Mouse (Mus musculus) G1E (cell line): Measurements from ENCODE around the gene Cfap99. TPM values are rescaled to one million over a fixed set of nuclear protein-coding genes. Genes with fewer than 3 reads are reported as not detected.

ENCODE experiments used
- ATAC-seq: 2 replicates; pipeline ENCODE4 v1.8.0; 2016; ENCODE audit warnings: mild to moderate bottlenecking; ENCODE audit not compliant: insufficient number of reproducible peaks, poor library complexity, low FRiP score, severe bottlenecking; ENCODE audit errors: extremely low read depth
- DNase-seq: peaks from one replicate; pipeline ENCODE4 v3.0.0; 2012; ENCODE audit warnings: low spot score
- H3K27me3 ChIP-seq: 2 replicates; pipeline ENCODE4 v1.6.1; 2012; ENCODE audit warnings: mild to moderate bottlenecking, low read length, inconsistent platforms; ENCODE audit not compliant: insufficient read depth
- H3K36me3 ChIP-seq: replicated peaks from 2 replicates; pipeline ENCODE3; 2012; ENCODE audit warnings: mild to moderate bottlenecking, inconsistent platforms
- H3K4me1 ChIP-seq: 2 replicates; pipeline ENCODE4 v1.6.1; 2012; ENCODE audit warnings: low read depth, low read length, inconsistent platforms, mixed read lengths; ENCODE audit not compliant: insufficient read depth
- H3K4me3 ChIP-seq: 2 replicates; pipeline ENCODE4 v1.5.1; 2012; ENCODE audit warnings: low read depth, mild to moderate bottlenecking, inconsistent platforms, low read length, moderate library complexity, mixed read lengths
- H3K9me3 ChIP-seq: replicated peaks from 2 replicates; pipeline ENCODE4 v1.6.1; 2012; ENCODE audit warnings: inconsistent platforms
- GATA1 ChIP-seq: IDR thresholded peaks from 2 replicates; pipeline ENCODE4 v1.6.1; 2012; ENCODE audit warnings: borderline replicate concordance, low read length, inconsistent platforms, mixed read lengths
- GATA2 ChIP-seq: IDR thresholded peaks from 2 replicates; pipeline ENCODE4 v1.6.1; 2012; ENCODE audit warnings: low read depth, low read length, inconsistent platforms, borderline replicate concordance
- TAL1 ChIP-seq: conservative IDR thresholded peaks from 2 replicates; pipeline ENCODE4 v1.6.1; 2012; ENCODE audit warnings: low read depth, low read length, inconsistent platforms, mixed read lengths
- polyA plus RNA-seq: library from polyadenylated mRNA; stranded (reverse); fragments of >175 nt; gene quantifications from 2 replicates; pipeline ENCODE4 v1.2.3, GENCODE M21; 2012
- total RNA-seq, 2 experiments: library from RNA; stranded (forward) in 1 of 2; stranded (reverse) in 1 of 2; fragments of 200-1000 nt in 1 of 2; fragments of >200 nt in 1 of 2; fragmentation: Nextera tagmentation in 1 of 2; gene quantifications; 2 replicates each; pipeline ENCODE4 v1.2.3; 2014 to 2017

The Cfap99 gene
- total and polyA plus RNA-seq, 3 experiments: not detected

DNA sequence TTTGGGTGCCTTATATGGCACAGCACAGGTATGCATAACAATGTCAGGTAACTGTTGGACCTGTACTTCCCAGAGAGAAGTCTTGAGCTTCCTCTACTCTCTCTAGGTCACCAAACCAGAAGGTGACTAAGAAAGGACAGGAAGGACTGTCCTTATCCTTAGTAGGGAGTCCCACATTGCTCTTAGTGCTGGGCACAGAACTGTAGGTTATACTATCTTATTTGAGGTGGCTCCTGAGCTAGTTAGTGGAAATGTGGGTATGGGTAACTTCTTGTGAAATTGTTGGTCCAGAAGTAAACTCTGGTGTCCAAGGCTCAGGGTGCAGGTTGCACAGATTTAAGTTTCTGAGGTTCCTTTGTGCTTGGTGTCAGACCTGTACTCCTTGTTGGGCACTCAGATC lies 83.7 kb downstream of the Cfap99 start:
- DNase-seq: no peak
- no peak for ATAC-seq
- TF ChIP-seq GATA2 (no peak), TAL1 (no peak)

DNA sequence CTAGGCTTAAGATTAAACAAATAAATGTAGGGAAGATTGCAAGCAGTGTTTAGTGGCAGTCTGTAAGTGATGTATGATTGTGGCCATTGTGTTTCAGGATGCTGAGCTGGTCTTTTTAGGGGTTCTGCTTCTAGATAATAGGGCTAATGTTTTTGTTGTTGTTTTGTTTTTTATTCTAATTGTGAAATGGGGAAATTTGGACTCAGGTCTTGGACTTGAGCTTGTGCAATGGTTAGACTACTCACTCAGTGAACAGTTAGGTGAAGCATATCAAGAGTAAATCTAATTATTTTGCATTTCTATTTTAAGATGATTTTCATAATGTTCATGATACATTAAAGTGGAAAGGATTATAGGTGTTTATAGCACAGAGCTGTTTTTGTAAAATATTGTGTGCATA lies 84.1 kb downstream of the Cfap99 start:
- Histone ChIP-seq H3K36me3 (peaks cover 15% of the 10 kb centered on the region), H3K27me3 (no peaks in the 10 kb centered on the region), H3K4me1 (peaks cover 26% of the 10 kb centered on the region), H3K4me3 (no peak overlapping the region), H3K9me3 (no peaks in the 10 kb centered on the region)
- TF ChIP-seq TAL1 (no peak), GATA1 (no peak), GATA2 (no peak)
- ATAC-seq (no peak), DNase-seq (no peak)

More for the DNA sequence above, 83.7 kb downstream of the Cfap99 start:
- H3K9me3 ChIP-seq: no peaks in the 10 kb centered on the region
- no peaks in the 10 kb centered on the region for H3K27me3 ChIP-seq
- H3K4me3 ChIP-seq: no peak overlapping the region
- H3K36me3 ChIP-seq: peaks cover 15% of the 10 kb centered on the region
- H3K4me1 ChIP-seq: peaks cover 26% of the 10 kb centered on the region

Other genes with a start within 250 kb of the Cfap99 start
- gene Poln, start 119.2 kb upstream of the Cfap99 start, total RNA-seq (2014; fragmentation: Nextera tagmentation): 0.83 TPM in 1 of 2 replicates, not detected in the other
- gene Poln, start 119.2 kb upstream of the Cfap99 start, total RNA-seq (2017): 2.9 and 3.4 TPM in 2 replicates
- not detected in 2 replicates for gene Poln, start 119.2 kb upstream of the Cfap99 start, polyA plus RNA-seq
- gene Haus3, start 119.1 kb upstream of the Cfap99 start, total RNA-seq (2014; fragmentation: Nextera tagmentation): 85.7 and 94.2 TPM in 2 replicates
- gene Haus3, start 119.1 kb upstream of the Cfap99 start, total RNA-seq (2017): 111 and 121 TPM in 2 replicates
- gene Haus3, start 119.1 kb upstream of the Cfap99 start, polyA plus RNA-seq: 1.3 and 2.0 TPM in 2 replicates
- 9.8 and 12.8 TPM in 2 replicates for gene Mxd4, start 100.9 kb upstream of the Cfap99 start, total RNA-seq (2014; fragmentation: Nextera tagmentation)
- gene Mxd4, start 100.9 kb upstream of the Cfap99 start, total RNA-seq (2017): 28.4 and 38.6 TPM in 2 replicates
- 15.0 and 17.9 TPM in 2 replicates for gene Mxd4, start 100.9 kb upstream of the Cfap99 start, polyA plus RNA-seq
- not detected in 2 replicates for gene Zfyve28, start 151 bp upstream of the Cfap99 start, total RNA-seq (2014; fragmentation: Nextera tagmentation)
- 0.05 TPM in 1 of 2 replicates, not detected in the other for gene Zfyve28, start 151 bp upstream of the Cfap99 start, total RNA-seq (2017)
- not detected in 2 replicates for gene Zfyve28, start 151 bp upstream of the Cfap99 start, polyA plus RNA-seq
- gene Rnf4, start 47.7 kb downstream of the Cfap99 start, total RNA-seq (2014; fragmentation: Nextera tagmentation): 196 and 202 TPM in 2 replicates
- 161 TPM in 2 replicates for gene Rnf4, start 47.7 kb downstream of the Cfap99 start, total RNA-seq (2017)
- gene Rnf4, start 47.7 kb downstream of the Cfap99 start, polyA plus RNA-seq: 32.0 and 41.8 TPM in 2 replicates
- 71.3 and 74.9 TPM in 2 replicates for gene Fam193a, start 81.3 kb downstream of the Cfap99 start, total RNA-seq (2014; fragmentation: Nextera tagmentation)
- 24.3 TPM in 2 replicates for gene Fam193a, start 81.3 kb downstream of the Cfap99 start, total RNA-seq (2017)
- 14.7 and 17.4 TPM in 2 replicates for gene Fam193a, start 81.3 kb downstream of the Cfap99 start, polyA plus RNA-seq
- 5.4 and 11.1 TPM in 2 replicates for gene Tnip2, start 225.4 kb downstream of the Cfap99 start, total RNA-seq (2014; fragmentation: Nextera tagmentation)
- gene Tnip2, start 225.4 kb downstream of the Cfap99 start, total RNA-seq (2017): 17.1 and 19.6 TPM in 2 replicates
- 4.8 and 4.9 TPM in 2 replicates for gene Tnip2, start 225.4 kb downstream of the Cfap99 start, polyA plus RNA-seq
- 2.2 and 3.1 TPM in 2 replicates for gene Sh3bp2, start 237.2 kb downstream of the Cfap99 start, total RNA-seq (2014; fragmentation: Nextera tagmentation)
- gene Sh3bp2, start 237.2 kb downstream of the Cfap99 start, total RNA-seq (2017): 3.5 and 5.6 TPM in 2 replicates
- gene Sh3bp2, start 237.2 kb downstream of the Cfap99 start, polyA plus RNA-seq: 5.7 and 6.7 TPM in 2 replicates